Mouse (Mus musculus) v-Abl transformed pro-B cells (cell line): ENCODE data around the gene Syngr4.

Source experiments
- in situ Hi-C, 2 experiments: fragments of 400-800 bp; cut with MboI; formaldehyde crosslinking; loops; one replicate each; pipeline ENCODE4 v1.15.1; 2025; ENCODE audit not compliant: unreplicated experiment in 2 of 2

Syngr4 gene

GRCm38 (mm10) chr7:45873061-45873947 lies 23.2 kb downstream of the Syngr4 start:
- in situ Hi-C loops, result loop anchor here (5.0 to 25.0 kb wide), 4 partner anchors 59 to 339 kb away; no protein-coding TSS in a partner anchor

- in situ Hi-C loops, result loop anchor here (5.0 to 25.0 kb wide), 4 partner anchors 60 to 340 kb away; no protein-coding TSS in a partner anchor
Observed at GRCm38 (mm10) chr7:45872624-45873023, 23.9 kb downstream of the Syngr4 start, which contains the start of gene Kdelr1. TSS of gene Kdelr1 (plus strand) at chr7:45872772.

GRCm38 (mm10) chr7:45870282-45871058 lies 26.0 kb downstream of the Syngr4 start:
- in situ Hi-C loops, result loop anchor here (5.0 to 25.0 kb wide), 4 partner anchors 62 to 342 kb away; no protein-coding TSS in a partner anchor

- in situ Hi-C loops, result loop anchor here (5.0 to 25.0 kb wide), 4 partner anchors 63 to 343 kb away; no protein-coding TSS in a partner anchor
Observed at GRCm38 (mm10) chr7:45869787-45870186, 26.7 kb downstream of the Syngr4 start.

- in situ Hi-C loops, result loop anchor here in 1 of 2 experiments (25.0 kb wide), 1 partner anchor 343 kb away; no protein-coding TSS in a partner anchor
Observed at GRCm38 (mm10) chr7:45869107-45869670, 27.3 kb downstream of the Syngr4 start.

GRCm38 (mm10) chr7:45867871-45868270 lies 28.6 kb downstream of the Syngr4 start:
- in situ Hi-C loops, result loop anchor here in 1 of 2 experiments (25.0 kb wide), 1 partner anchor 344 kb away; no protein-coding TSS in a partner anchor

- in situ Hi-C loops, result loop anchor here in 1 of 2 experiments (25.0 kb wide), 1 partner anchor 346 kb away; no protein-coding TSS in a partner anchor
Observed at GRCm38 (mm10) chr7:45865925-45866910, 30.3 kb downstream of the Syngr4 start.

GRCm38 (mm10) chr7:45864435-45864834 lies 32.1 kb downstream of the Syngr4 start:
- in situ Hi-C loops, result loop anchor here in 1 of 2 experiments (25.0 kb wide), 1 partner anchor 348 kb away; no protein-coding TSS in a partner anchor

- in situ Hi-C loops, result loop anchor here in 1 of 2 experiments (25.0 kb wide), 1 partner anchor 349 kb away; no protein-coding TSS in a partner anchor
Observed at GRCm38 (mm10) chr7:45862804-45863203, 33.7 kb downstream of the Syngr4 start.

GRCm38 (mm10) chr7:45859008-45859407 lies 37.5 kb downstream of the Syngr4 start:
- in situ Hi-C loops, result loop anchor here (5.0 to 25.0 kb wide), 2 partner anchors 72 to 353 kb away; no protein-coding TSS in a partner anchor

- in situ Hi-C loops, result loop anchor here (5.0 to 25.0 kb wide), 2 partner anchors 70 to 355 kb away; no protein-coding TSS in a partner anchor
Observed at GRCm38 (mm10) chr7:45856950-45857901, 39.3 kb downstream of the Syngr4 start.

- in situ Hi-C loops, result loop anchor here in 1 of 2 experiments (25.0 kb wide), 1 partner anchor 359 kb away; no protein-coding TSS in a partner anchor
Observed at GRCm38 (mm10) chr7:45853089-45853488, 43.4 kb downstream of the Syngr4 start.

- in situ Hi-C loops, result loop anchor here in 1 of 2 experiments (25.0 kb wide), 1 partner anchor 362 kb away; no protein-coding TSS in a partner anchor
Observed at GRCm38 (mm10) chr7:45850661-45851060, 45.9 kb downstream of the Syngr4 start.

GRCm38 (mm10) chr7:45848447-45849027 lies 48.0 kb downstream of the Syngr4 start:
- in situ Hi-C loops, result no loop called here

GRCm38 (mm10) chr7:45842950-45843744 lies 53.4 kb downstream of the Syngr4 start:
- in situ Hi-C loops, result no loop called here
